Mouse (Mus musculus) adrenal gland, postnatal 10 days (tissue): ENCODE measurements around the gene Gpt2. TPM values are rescaled to one million over a fixed set of nuclear protein-coding genes. Genes with fewer than 3 reads are reported as not detected.

Experiments used
- DNase-seq: peaks from one replicate; pipeline ENCODE4 v3.0.0; 2021; ENCODE audit warnings: mixed read lengths
- total RNA-seq, 2 experiments: library from RNA; stranded (reverse); gene quantifications; 2 replicates each; pipeline ENCODE4 v1.2.3; 2021

The Gpt2 gene
- total RNA-seq, 2 experiments from 2014 or later = 47.9 to 54.3 TPM

DNA sequence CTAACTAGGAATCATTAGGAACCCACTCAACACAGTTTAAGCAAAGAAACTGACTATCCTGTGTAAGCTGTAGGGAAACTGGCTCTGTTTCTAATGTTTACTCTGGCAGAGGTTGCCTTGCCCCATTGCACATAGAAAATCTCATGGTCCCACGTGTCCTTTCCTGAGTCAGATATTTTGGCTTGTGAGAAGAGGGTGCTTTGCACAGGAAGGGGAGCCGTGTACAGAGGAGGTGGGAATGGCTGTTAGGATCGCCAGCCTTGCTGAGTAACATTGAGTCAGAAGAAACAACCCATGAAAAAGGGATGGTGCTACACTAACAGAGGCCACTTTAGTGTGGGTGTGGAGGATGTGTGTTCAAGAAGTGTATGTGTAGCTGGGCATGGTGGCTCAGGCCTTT lies 36.6 kb downstream of the Gpt2 start:
- no peak for DNase-seq

DNA sequence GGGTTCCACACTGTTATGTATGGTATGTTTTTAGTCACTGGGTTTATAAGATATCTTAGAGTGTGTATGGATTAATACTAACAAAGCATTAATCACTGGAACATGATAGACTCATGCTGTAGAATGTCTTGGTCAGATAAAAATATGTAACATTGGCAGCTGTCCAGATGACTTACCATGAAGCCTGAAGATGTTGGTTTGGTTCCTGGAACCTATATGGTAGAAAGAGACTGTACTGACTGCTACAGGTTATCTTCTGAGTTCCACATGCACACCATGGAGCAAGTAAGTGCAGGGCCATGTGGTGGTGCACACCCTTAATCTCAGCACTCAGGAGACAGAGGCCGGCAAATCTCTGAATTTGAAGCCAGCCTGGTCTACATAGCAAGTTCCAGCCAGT lies 38.3 kb downstream of the Gpt2 start:
- no peak for DNase-seq

DNA sequence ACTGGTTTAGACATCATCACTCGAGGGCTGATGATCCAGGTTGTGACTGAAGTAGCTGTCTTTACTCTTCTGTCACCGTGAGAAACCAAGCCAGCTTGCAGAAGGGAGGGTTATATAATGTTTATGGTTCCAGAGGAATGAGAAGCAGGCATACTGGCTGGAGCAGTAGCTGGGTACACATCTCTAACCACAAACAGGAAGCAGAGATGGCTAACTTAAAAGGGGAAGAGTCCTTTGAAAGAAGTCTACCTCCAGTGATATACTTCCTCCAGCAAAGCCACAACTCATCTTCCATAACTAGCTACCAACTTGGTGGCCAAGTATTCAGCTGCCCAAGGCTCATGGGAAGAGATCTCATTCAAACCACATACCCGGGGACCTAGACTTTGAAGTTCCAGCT lies 39.1 kb downstream of the Gpt2 start:
- DNase-seq = no peak

DNA sequence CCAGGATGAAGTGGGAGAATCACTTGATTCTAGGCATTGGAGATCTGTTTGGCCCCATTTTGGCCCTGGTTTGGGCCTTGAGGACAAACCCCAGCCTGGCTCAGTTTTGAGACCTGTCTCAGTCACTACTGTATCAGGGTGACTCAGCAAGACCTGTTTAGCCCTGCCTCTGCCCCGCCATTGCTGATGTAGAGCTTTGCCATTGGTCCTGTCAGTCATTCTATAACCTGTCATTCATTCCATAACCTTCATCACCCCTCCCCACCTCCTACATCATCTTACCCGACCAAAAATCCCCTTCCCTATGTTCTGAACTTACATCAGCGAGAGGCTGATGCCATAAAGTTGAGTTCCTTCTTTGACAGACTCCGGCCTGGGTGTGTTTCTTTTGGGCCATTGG lies 40.5 kb downstream of the Gpt2 start:
- DNase-seq = no peak

GRCm38 (mm10) chr8:85533434-85533833 lies 41.1 kb downstream of the Gpt2 start:
- DNase-seq = no peak

DNA sequence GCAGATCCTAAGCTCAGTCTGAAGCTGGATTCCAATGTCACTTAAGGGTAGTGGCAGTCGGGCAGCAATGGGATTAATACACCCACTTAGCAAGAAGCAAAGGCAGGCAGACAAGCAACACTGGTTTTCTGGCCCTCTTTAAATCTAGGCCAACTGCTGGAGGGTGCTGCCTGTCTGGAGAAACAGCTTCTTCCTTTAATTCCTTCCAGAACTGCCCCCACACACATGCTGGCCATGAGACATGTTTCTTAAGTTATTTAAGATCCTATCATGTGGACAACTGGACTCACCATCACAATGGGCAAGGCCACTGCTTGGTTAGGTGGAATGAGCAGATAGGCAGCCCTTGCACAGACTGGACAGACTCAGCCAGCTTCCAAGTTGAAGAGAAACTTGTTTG lies 41.8 kb downstream of the Gpt2 start:
- no peak for DNase-seq

GRCm38 (mm10) chr8:85536332-85536731 lies 44.0 kb downstream of the Gpt2 start:
- DNase-seq = no peak

DNA sequence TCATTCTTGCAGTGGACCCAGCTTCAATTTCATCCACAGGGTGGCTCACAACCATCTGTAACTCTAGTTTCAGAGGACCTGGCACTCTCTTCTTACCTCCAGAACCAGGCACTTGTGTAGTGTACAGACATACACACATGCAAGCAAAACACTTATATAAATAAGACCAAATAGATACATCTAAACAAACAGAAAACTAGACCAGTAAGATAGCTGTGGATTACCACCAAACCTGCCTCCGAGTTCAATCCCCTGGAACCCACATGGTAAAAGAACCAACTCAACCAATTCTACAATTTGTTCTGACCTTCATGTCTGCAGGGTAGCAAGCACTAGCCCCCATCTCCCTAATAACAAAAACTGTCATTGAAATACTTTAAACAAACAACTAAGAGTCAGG lies 59.6 kb downstream of the Gpt2 start:
- no peak for DNase-seq

DNA sequence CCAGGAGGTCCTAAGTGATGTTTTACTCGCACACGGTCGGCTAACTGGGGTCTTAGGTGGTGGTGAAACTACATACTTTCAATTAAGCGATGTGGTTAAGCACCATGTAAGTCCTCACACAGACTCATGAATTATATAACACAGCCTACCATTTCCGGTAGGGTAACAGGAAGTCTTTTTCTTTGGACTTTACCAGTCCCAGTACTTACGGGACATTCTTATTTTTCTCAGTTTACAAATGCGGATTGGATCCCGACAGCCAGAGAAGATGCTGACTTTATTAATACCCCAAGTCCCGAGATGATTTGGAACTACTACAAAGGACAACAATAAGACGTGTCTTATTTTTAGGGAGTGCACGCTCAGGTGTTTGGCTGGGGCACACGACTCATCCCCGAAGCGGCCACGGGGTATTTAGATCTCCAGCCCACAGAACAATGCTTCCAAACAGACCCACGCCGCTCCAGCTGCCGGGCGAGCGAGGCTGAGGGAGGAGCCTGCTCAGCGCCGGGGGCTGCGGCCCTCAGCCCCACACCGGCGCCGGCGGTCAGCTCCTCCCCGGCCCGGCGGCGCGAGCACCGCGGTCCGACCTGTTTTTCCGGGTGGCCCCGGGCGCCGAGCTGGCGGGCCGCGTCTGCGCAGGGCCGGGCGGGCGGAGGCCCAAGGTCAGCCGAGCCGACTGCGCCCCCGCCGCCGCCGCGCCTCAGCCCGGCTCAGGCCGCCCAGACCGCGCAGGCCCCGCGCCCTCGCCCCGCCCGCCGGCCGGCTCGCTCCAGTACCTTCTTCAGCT lies 62.2 kb downstream of the Gpt2 start:
- DNase-seq = peak; percentile 17

GRCm38 (mm10) chr8:85555181-85556145 lies 63.1 kb downstream of the Gpt2 start, which contains the start of gene Dnaja2:
Dnaja2 (minus strand) TSS chr8:85555344.
- peak; percentile 95 for DNase-seq

GRCm38 (mm10) chr8:85556986-85557600 lies 64.7 kb downstream of the Gpt2 start:
- DNase-seq = no peak

DNA sequence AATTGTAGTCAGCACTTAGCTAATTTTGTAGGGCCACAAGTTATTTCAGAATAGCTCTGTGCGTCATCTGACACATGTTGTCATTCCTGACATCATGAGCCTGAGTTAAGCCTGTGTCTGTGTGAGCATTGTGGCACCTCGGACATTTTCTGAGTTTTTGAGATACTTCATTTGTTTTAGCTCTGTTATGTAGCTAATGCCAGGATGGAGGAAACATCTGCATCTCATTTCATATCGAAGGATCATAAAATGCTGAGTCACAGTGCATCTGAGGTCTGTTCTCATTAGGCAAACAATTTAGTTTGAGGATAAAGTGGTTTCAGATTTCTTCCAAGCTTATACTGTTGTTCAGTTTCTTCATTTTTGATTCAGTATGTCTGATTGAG lies 65.2 kb downstream of the Gpt2 start:
- no peak for DNase-seq

DNA sequence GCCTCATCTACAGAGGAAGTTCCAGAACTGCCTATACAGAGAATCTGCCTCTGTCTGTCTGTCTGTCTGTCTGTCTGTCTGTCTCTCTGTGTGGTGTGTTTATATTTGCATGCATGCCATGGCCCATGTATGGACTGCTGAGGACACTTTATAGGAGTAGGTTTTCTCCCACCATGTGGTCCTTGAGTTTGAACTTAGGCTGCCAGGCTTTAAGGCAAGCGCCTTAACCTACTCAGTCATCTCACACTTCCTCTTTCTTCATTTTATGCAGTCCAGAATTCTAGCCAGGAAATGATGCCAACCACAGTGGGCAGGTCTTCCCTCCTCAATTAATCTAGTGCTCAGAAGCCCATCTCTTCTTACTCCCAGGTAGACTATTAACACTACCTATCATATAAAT lies 66.8 kb downstream of the Gpt2 start:
- no peak for DNase-seq

GRCm38 (mm10) chr8:85559966-85560365 lies 67.6 kb downstream of the Gpt2 start:
- no peak for DNase-seq

DNA sequence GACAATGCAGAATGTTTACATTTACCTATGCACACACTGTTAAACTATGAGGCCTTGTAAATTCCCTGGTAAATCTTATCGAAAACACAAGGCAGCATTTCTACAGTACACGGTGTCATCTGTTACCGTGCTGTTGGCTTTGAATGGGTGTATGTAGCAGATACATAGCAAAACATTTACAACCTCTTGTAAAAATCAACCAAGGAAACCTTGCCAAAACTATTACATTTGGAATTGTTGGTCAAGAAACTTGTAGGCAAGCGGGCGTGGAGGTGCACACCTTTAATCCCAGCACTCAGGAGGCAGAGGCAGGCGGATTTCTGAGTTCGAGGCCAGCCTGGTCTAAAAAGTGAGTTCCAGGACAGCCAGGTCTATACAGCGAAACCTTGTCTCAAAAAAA lies 71.0 kb downstream of the Gpt2 start:
- DNase-seq = no peak

DNA sequence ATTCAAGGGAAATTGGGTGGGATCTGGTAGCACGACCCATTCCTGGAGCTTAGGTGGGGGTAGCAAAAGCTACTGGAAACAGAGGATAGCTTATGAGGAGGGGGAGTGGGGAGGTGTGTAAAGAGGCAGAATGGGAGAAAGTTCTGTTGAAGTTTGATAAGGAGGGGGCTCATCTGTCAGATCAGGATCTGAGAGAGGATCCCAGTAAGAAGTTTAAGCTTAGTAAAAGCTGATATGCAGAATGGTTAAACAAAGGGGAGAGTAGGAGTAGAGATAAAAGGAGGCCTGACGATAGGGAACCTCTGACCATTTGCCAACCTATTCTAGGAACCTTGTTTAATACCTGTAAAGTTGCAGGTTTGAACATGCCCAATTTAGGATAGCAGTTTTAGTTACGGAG lies 72.8 kb downstream of the Gpt2 start:
- DNase-seq = no peak

GRCm38 (mm10) chr8:85567801-85568200 lies 75.4 kb downstream of the Gpt2 start:
- no peak for DNase-seq

- DNase-seq = no peak
Measured at GRCm38 (mm10) chr8:85570466-85570865, 78.1 kb downstream of the Gpt2 start.

- DNase-seq = no peak
Measured at GRCm38 (mm10) chr8:85573972-85574496, 81.7 kb downstream of the Gpt2 start.
